Mouse (Mus musculus) bone marrow, adult 2 months (tissue): ENCODE results near the gene Adam22.

ENCODE experiments used
- CTCF ChIP-seq: fragments of 200-500 bp; IDR thresholded peaks from 2 replicates; pipeline ENCODE4 v1.5.1; 2011; ENCODE audit warnings: low read length, control low read depth; ENCODE audit not compliant: control insufficient read depth, insufficient read depth
- POLR2A ChIP-seq: fragments of 200-500 bp; IDR thresholded peaks from 2 replicates; pipeline ENCODE4 v1.6.1; 2011; ENCODE audit warnings: low read depth, mild to moderate bottlenecking, control low read depth, low read length, borderline replicate concordance; ENCODE audit not compliant: control insufficient read depth

DNA sequence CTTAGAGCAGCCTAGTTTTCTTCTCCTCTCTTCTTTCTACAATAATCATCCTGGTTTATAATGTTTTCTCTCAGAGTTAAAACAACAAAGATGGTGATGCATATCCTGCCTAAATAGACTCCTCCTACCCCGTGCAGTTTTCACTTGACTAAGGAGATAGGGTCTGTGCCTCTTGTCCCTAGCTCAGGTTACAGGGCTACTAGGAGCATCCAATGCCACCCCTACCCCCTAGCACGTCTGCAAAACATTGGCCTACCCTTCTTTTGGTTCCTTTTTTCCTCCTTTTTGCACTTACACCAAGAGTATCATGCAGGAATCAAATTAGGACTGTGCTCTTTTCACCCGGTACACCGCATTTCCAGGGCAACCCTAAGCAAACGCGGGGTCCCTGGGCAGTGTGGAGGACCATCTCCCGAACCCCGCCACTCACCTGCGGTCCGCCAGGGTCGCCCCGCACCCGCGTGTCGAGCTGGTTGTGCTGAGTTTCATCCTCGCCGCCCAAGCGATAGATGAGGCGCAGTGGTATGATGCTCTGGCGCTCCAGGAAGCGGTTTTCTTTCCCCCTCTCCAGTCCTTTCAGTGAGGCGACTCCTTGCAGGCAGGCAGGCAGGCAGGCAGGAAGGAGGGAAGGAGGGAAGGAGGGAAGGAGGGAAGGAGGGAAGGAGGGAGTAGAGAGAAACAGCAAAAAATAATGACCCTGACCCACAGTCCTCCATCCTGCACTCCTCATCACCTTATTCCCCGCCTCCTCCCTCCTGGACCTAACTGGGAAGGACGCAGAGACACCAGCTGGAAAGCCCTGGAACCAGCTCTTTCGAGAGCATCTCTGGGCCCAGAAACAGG lies 968 bp downstream of the Adam22 start:
- TF ChIP-seq CTCF: no peak
- TF ChIP-seq POLR2A: no peak
